Mouse (Mus musculus): Measurements from ENCODE around the gene Sco2.

The Sco2 gene

DNA sequence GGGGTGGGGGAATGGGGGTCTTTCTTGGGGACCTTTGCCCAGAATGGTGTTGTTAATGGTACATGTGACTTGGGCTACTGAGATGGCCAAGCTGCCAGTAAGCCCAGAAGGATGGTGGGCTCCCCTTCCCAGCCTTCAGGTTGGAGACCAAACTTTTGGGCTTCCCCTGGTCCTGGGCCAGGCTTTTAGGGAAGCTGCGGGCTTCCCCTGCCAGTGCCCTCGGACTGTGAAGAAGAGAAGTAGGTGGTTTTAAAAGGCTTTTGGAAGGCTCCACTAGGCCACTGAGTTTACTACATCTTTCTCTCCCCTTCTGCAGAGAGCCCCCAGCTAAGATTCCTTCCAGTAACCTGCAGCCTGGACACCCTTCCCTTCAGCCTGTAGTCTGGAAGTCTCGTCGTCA lies 50.0 kb downstream of the Sco2 start:
- DNase-seq (ENCODE audit: low spot score): no peak

GRCm38 (mm10) chr15:89322670-89323522 lies 50.8 kb downstream of the Sco2 start, which contains the start of gene Adm2:
Gene Adm2, plus strand, starts transcription at chr15:89322720.
- peak; percentile 52 for DNase-seq (ENCODE audit: low spot score)
